Mouse (Mus musculus) lung, postnatal 36 days (tissue): Measurements from ENCODE around the gene Zfp790.

ENCODE experiments used
- DNase-seq: peaks from one replicate; pipeline ENCODE4 v3.0.0; 2022; ENCODE audit warnings: mixed read lengths

The Zfp790 gene

DNA sequence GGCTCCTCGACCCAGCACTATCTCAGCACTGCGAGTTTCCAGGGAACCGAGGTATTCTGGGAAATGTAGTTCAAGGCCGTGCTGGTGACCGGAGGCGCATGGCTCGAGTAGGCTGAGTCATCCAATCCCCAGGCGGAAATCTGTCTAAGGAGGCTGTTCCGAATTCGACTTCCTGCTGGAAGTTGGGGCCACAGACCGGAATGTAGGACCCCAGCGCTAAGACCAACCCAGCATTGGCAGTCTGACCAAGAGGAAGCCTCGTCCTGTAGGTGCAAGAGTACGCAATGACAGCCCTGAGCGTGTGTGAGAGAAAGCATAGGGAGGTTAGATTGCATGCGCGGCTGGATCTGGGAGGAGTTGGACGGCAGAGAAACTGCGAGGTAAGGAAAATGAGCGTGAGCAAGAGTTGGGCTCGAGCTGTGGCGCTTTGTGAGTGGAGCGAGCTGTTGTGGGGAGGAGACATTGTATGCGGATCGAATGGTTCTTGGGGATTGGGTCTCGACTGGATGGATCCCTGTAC lies at the start of gene Zfp790:
TSS of gene Zfp790 (plus strand) at position 205 of the 520 bp plus-strand sequence.
- DNase-seq, result peak; percentile 97

DNA sequence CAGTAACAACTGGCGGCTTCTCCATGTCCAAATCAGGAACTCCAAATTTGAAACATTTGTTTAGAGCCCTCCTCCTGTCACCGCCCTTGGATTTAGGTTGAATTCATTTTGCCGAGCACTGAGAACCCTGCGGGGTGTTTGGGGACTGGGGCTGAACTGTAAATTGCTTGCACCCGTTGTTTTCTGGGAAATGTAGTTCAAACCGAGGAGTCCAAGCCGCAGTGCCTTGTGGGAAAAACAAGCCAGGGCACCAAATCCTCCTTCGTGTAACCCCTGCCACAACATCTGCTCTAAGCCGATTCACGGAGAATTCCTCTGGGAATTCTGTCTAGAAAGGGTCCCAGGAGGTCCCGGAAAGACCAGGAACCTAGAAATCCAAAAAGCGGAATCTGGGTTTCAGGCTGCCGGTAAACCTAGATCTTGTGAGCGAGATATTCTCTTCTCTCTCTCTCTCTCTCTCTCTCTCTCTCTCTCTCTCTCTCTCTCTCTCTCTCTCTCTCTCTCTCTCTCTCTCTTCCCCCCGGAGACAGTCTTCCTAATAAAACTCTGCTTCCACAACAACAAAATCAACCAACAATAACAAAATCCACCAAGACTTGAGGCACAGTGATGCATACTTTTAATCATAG lies 48.7 kb upstream of the Zfp790 start:
- peak; percentile 91 for DNase-seq

GRCm38 (mm10) chr7:29768090-29768900 lies 47.6 kb upstream of the Zfp790 start, which contains the start of gene Zfp84:
Gene Zfp84, plus strand, starts transcription at chr7:29768552.
- DNase-seq, result peak; percentile 98

GRCm38 (mm10) chr7:29768980-29769379 lies 46.9 kb upstream of the Zfp790 start:
- no peak for DNase-seq

DNA sequence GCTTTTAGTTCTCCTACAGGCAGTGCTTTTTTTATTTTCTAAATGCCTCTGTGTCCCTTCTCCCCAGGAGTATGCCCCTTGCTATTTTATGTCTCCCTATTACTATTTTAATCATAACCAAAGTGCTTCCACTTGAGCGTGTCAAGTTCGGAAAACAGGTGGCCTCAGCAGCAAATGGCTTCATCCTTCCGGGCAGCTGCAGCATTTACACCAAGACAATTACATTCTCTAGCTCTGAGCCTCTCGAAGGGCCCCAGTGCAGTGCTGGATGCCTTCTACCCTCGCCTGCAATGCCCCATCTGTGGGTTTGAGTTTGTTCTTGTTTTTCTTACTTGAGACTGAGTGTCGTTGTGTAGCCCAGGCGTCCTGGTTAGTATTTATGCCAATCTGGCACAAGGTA lies 42.4 kb upstream of the Zfp790 start:
- DNase-seq, result no peak

- DNase-seq, result no peak
Measured at GRCm38 (mm10) chr7:29774371-29774770, 41.5 kb upstream of the Zfp790 start.

- no peak for DNase-seq
Measured at GRCm38 (mm10) chr7:29776568-29776967, 39.3 kb upstream of the Zfp790 start.

DNA sequence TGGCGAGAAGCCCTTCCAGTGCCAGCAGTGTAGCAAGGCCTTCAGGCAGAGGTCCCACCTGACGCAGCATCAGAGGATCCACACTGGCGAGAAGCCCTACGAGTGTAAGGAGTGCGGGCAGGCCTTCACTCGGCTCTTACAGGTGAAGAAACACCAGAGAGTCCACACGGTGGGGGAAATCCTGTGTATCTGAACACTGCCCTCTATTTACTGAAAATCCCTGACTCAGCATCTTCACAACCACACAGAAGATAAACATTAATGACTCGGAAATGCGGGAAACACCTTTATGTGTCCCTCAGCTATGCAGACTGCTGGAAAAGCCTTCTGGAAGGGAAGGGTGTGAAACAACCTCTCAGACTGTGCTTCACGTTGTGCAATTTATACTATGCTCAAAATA lies 38.5 kb upstream of the Zfp790 start:
- no peak for DNase-seq

DNA sequence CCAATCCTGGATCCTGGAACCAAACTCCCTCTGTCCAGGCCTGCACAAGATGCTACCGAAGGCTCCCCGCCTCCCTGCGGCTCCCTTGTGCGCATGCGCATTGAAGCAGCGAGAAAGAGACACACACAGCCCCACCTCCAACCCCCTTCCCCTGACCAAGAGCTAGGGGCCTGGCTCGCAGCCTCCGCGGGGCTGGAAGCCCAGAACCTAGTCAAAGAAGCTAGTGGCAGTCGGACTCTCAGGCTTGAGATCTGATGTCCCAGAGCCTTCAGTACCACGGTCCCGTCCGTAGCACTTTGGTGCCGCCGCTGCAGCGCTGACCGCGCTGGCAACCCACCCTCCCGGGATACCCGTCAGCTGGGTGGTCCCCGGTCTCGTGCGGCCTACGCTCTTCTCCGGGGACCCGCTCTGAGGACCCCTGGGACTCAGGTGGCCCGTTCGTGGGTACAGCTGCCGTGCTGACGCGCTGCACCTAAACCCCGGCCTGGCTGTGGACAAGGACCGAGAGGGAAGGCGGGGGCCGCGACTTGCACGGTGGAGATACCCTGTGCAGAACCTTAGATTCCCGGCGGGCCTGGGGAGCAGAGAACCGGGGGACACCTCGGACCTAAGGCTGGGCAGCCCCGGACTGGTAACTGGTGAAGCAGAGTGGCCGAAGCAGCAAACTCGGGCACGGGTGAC lies 31.9 kb upstream of the Zfp790 start, which contains the start of gene Zfp30:
TSS of gene Zfp30 (plus strand) at position 128 of the 681 bp plus-strand sequence.
- DNase-seq, result peak; percentile 83

DNA sequence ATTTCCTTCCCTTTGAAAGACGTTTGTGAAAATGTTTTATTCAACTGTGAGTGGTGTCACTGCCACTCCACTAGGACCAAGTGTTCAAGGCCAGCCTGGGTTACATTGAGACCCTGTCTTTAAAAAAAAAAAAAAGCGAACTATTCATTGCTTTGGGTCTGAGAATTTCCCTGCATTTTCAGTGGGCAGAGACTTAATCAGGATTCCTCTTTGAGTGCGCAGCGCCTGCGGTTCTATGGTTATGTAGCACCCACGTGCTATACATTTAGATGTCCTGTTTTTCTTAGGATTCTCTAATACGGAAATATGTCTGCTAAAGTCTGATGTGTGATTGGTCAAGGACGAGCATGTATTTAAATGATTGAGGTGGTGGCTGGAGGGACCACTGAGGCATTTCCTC lies 30.9 kb upstream of the Zfp790 start:
- DNase-seq, result no peak

GRCm38 (mm10) chr7:29785888-29786287 lies 30.0 kb upstream of the Zfp790 start:
- no peak for DNase-seq

GRCm38 (mm10) chr7:29792906-29793305 lies 23.0 kb upstream of the Zfp790 start:
- DNase-seq, result no peak

GRCm38 (mm10) chr7:29807046-29807445 lies 8.9 kb upstream of the Zfp790 start:
- DNase-seq, result no peak

DNA sequence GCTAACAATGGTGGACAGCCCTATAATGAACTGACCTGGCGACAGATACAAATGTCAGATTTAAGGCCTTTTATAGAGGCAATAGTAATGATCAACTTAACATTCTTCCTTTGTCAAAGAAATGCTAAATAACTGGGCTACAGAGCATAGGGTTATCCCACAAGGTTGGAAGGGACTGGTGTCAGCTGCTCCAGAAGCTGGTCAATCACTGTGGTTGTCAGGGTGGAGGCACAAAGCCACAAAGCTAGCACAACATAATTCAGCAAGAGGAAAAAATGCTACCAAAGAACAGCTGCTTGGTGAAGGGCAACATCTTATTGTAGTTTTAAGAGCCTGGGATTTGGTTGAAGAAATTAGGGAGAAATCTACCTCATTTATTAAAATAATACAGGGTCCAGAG lies 3.7 kb upstream of the Zfp790 start:
- DNase-seq, result no peak

GRCm38 (mm10) chr7:29814381-29814780 lies 1.5 kb upstream of the Zfp790 start:
- DNase-seq, result no peak

DNA sequence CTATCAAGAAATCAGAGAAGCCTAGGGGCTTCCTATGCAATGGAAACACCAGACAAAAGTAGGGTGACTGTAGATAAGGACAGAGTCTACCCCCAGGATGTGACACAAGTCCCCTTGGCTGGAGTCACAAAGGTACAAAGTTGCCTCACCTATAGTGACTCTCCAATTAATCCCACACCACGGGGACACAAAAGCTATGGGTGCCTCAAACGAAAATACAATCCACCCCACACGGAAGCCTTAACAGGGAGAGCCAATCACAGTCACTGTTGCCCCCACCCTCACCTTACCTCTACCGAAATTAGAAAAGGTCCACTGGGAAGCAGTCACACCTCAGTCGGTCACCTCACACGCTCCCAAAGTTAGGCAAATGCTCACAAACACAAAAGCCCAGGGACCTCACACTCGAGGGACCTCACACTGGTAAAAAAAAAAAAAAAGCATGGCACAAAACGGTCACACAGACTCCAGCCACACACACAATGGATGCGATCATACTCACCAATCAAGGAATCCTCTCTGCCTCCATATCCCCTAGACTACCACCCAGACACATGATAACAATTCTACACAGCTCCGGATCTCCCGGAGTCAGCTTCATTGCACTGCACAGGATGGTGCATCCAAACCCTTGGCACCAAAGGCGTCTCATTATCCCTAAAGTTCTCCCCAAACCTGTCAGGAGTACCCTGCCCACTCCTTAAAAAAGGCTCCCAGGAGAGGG lies 691 bp upstream of the Zfp790 start:
- no peak for DNase-seq

DNA sequence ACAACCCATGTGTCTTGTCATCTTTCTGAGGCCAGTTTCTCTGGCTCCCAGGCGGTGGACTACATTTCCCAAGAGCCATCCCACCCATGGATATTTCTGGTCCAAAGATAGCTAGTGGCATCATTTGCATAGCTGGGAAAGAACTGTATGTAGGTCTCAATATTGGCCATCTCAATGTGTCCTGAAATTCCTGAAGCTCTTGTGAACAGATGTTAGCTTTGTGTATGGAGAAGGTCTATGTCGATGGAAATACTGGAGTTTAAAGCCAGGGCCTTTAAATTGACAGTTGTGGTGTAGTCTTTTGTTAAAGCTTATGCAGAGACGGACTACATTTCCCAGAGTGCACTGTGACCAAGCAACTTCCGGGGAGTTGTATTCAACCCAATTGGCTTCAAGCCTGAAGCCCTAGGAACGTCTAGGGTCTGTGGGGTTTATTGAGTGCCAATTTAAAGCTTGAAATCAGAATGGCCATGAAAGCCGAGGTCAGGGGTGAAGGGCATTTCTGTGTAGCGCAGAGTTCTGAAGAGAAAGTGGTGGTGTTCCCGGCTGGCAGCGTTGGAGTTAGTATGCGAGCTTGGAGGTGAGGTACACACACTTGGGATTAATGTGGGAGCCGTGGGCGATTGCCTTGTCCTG lies 2.8 kb downstream of the Zfp790 start:
- DNase-seq, result peak; percentile 91

DNA sequence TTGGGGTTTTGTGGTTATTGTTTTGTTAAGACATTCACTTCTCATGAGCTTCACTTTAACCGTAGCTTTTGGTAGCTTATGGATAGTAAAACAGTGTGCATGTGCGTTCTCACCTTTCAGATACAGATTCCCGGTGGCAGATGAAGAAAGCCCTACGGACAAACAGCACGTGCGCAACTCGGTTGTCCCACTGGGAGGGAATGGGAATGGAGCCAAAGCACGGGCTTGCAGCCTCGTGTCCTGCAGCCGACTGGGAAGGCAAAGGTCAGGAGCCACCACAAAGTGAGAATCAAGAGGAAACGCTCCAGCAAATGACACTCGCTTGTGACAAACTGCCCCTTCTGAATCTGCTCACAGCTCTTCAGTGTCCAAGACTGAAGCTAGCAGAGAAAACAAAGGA lies 12.1 kb downstream of the Zfp790 start:
- no peak for DNase-seq

DNA sequence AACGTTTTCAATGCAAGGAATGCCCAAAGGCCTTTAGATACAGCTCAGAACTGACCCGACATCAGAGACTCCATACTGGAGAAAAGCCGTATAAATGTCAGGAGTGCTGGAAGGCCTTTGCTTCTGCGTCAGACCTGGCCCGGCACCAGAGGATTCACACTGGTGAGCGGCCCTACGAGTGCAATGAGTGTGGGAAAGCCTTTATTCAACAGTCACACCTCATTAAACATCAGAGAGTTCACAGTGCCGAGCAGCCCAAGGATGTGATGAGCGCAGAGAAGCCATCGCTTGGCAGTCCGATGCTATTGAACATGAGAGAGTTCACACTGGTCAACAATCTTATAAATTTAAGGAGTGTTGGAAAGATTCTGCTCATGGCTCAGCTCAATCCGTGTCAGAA lies 13.9 kb downstream of the Zfp790 start:
- no peak for DNase-seq

- no peak for DNase-seq
Measured at GRCm38 (mm10) chr7:29836816-29837215, 20.9 kb downstream of the Zfp790 start.

DNA sequence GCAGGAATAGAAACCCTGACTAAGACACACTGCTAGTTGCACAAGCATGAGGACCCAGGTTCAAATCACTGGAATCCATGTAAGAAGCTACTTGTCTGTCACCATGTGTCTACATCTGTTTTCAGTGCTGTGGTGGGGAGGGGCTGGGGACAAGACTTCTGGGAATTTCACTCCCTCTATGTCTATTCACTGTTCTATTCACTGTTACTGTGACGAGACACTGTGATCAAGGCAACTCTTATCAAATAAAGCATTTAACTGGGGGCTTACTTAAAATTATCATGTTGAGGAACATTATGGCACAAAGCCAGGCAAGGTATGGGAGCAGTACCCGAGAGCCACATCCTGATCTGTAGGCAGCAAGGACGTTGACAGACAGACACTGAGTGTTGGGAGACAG lies 23.3 kb downstream of the Zfp790 start:
- DNase-seq, result no peak

GRCm38 (mm10) chr7:29842105-29842504 lies 26.2 kb downstream of the Zfp790 start:
- no peak for DNase-seq
